Mouse (Mus musculus) embryonic fibroblast, embryonic 13.5 days (primary cell): ENCODE data around the gene Kcnab2. TPM values are rescaled to one million over a fixed set of nuclear protein-coding genes. Genes with fewer than 3 reads are reported as not detected.

ENCODE experiments used
- H3K27ac ChIP-seq: 2 replicates; pipeline ENCODE4 v1.5.1; 2012; ENCODE audit warnings: low read length, control low read depth, inconsistent platforms; ENCODE audit not compliant: insufficient read depth
- H3K4me1 ChIP-seq: 2 replicates; pipeline ENCODE4 v1.6.1; 2011; ENCODE audit warnings: low read length; ENCODE audit not compliant: control insufficient read depth, insufficient read depth
- H3K4me3 ChIP-seq: 2 replicates; pipeline ENCODE4 v1.5.1; 2011; ENCODE audit warnings: mild to moderate bottlenecking, control low read depth, low read length; ENCODE audit not compliant: insufficient read depth
- CTCF ChIP-seq: IDR thresholded peaks from 2 replicates; pipeline ENCODE4 v1.5.1; 2011; ENCODE audit warnings: mild to moderate bottlenecking, control low read depth, low read length, moderate library complexity, borderline replicate concordance; ENCODE audit not compliant: insufficient read depth
- POLR2A ChIP-seq: IDR thresholded peaks from 2 replicates; pipeline ENCODE4 v1.6.1; 2011; ENCODE audit warnings: low read depth, mild to moderate bottlenecking, control low read depth, low read length, moderate library complexity
- polyA plus RNA-seq: library from polyadenylated mRNA; stranded (reverse); fragments of >200 nt; gene quantifications from 2 replicates; pipeline ENCODE4 v1.2.4, GENCODE M21; 2011; ENCODE audit warnings: low read depth; ENCODE audit not compliant: missing spikeins, insufficient read length

Kcnab2 gene
- polyA plus RNA-seq, 1 experiment: 3.6 TPM

DNA sequence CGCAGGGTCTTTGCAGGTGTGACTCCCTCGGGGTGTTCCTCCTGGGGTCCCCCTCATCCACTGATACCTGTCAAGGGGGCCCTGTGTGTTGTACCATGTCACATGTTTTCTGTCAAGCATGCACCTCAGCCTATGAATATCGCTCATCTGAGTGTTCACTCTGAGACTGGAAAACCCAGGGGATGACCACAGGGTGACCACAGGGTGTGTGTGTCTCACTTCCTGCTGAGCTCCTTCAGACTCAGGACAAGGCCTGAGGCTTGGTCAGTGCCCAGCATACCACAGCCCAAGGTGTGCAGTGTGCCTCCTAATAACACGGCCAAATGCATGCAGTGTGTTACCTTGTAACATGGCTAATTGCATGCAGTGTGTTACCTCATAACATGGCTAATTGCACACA lies 20.0 kb downstream of the Kcnab2 start:
- TF ChIP-seq CTCF (no peak), POLR2A (no peak)
- Histone ChIP-seq H3K4me3 (no peak overlapping the region), H3K4me1 (no peaks in the 10 kb centered on the region), H3K27ac (no peak overlapping the region)

DNA sequence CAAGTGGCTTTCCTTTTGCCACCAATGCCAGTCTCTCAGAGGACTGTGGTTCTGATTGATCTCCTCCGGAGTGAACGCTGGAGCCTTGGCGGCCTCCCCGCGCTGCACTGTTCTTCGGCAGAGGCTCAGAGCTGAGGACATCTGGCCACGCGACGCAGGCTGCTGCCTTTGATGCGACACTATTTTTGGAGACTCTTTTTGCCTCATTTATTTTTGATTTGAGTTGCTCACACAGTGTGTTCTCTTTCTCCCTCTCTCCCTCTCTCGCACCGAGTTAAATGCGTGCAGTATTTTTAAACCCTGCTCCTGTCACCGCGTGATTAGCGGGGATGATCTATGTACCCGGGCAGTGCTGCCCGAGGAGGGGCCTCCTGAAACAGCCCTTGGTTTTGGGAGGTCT lies 21.1 kb downstream of the Kcnab2 start:
- H3K4me1 ChIP-seq: no peaks in the 10 kb centered on the region
- no peak overlapping the region for H3K4me3 ChIP-seq
- TF ChIP-seq POLR2A: no peak
- TF ChIP-seq CTCF: no peak
- H3K27ac ChIP-seq: no peak overlapping the region

DNA sequence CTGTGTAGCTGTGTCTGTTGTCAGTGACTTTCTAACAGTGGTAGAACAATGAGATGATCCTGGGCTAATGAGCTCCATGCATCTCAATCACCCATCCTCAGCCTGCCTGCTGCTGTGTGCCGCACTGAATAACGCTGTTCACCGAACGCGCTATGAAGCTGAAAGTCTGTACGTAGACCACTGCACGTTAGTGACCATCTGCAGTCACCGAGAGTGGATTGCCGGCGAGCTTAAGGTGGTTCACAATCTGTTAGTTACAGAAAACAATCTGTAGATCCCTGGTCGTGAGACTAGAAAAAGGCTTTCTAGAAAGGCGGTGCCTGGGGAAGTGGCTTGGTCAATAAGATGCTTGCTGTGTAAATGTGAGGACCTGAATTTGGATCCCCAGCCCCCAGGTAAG lies 23.5 kb downstream of the Kcnab2 start:
- Histone ChIP-seq H3K4me3 (no peak overlapping the region), H3K27ac (no peak overlapping the region), H3K4me1 (no peaks in the 10 kb centered on the region)
- TF ChIP-seq CTCF (no peak), POLR2A (no peak)

DNA sequence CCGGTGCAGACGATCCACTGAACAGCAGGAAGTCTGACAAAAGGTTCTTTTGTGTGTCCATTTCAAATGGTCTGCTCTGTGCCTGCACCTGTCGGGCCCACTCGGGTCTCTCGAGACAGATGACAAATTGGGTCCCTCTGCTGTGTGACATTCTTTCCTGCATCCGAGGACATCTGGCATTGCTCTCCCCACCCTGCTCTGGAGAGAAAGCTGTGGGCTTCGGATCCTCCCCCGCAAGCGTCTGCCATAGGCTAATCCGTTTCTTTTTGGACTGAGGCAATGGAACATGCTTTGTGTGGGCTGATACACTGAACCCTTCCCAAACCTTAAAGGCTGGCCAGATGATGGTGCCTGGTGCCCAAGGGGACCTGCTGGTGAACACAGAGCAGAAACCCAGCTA lies 24.6 kb downstream of the Kcnab2 start:
- TF ChIP-seq POLR2A: no peak
- TF ChIP-seq CTCF: no peak
- H3K4me1 ChIP-seq: no peaks in the 10 kb centered on the region
- no peak overlapping the region for H3K27ac ChIP-seq
- H3K4me3 ChIP-seq: no peak overlapping the region

DNA sequence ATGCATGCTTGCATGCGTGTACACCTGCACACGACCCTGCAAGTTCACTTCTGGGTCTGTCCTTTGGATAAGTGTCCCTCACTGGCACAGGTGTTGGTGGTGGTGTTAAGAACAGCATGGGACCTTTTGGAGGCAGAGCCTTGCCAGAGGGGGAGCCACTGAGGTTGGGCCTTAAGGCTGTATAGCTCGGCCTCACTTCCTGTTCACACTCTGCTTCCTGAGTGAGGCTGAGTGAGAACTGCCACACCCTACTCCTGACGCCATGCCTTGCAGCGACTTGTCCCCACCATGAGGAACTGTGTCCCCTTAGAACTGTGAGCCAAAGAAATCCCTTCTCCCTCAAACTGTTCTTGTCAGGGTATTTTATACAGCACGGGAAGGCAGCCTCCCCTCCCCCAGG lies 26.3 kb downstream of the Kcnab2 start:
- H3K4me1 ChIP-seq: no peaks in the 10 kb centered on the region
- TF ChIP-seq CTCF: no peak
- no peak for TF ChIP-seq POLR2A
- no peak overlapping the region for H3K4me3 ChIP-seq
- no peak overlapping the region for H3K27ac ChIP-seq

DNA sequence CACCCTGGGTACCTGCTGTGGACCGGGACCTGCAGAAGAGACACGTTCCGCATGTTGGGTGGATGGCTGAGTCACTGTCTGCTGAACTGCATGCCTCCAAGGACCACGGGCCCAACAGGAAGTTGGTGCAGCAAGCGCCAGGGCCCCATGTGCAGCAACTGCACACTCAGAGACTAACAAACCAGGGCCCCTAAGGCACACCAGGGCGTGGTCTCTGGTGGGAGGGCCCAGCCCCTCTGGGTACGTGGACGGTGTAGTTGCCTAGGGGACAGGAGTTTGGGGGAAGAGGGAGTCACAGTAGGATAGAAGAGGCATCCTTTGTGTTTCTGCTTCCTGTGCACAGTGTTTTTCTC lies 29.0 kb downstream of the Kcnab2 start:
- Histone ChIP-seq H3K4me1 (no peaks in the 10 kb centered on the region), H3K4me3 (no peak overlapping the region), H3K27ac (no peak overlapping the region)
- TF ChIP-seq CTCF (no peak), POLR2A (no peak)

DNA sequence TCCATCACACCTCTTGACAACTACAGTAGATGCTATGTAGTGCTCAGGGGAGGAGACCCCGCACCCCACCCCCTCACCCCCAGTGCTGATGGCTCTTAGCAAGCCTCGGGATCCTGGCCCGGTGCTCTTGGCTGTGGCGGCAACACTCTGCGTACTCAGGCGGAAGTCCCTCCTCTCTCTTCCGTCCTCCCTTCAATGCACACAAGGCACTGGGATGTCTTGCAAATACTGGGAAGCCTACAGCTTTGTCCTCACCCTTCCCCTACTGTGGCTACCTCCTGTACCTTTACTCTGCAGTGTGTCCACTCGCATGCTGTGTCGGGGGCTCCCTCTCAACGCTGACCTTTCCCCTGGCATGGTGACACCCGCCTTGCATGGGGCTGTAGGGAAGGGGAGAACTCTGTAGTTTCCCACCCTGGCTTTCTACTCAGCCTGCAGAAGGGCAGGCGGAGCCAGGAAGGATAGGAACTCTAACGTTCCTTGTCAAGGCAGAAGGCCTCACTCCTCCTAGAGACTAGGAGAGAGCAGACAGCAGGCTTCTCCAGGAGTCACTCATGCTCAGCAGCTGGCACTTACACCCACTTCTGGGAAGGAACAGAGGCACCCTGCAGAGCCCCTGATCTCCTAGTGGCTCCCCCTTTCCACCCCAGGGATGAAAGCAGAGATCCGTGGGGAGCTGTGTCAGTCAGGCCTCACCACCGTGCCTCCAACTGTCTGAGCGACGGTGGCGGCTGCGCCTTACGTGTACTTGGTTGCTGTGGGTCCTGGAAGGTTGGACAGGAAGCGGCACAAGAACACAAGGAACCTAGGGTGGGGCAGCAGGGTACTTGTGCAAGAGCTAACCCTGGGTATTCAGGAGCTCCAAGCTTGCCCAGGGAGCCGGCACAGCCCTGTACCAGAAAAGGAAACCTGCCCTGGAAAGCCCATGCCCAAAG lies 29.7 kb downstream of the Kcnab2 start:
- TF ChIP-seq CTCF (no peak), POLR2A (no peak)
- no peak overlapping the region for H3K27ac ChIP-seq
- no peaks in the 10 kb centered on the region for H3K4me1 ChIP-seq
- H3K4me3 ChIP-seq: no peak overlapping the region

DNA sequence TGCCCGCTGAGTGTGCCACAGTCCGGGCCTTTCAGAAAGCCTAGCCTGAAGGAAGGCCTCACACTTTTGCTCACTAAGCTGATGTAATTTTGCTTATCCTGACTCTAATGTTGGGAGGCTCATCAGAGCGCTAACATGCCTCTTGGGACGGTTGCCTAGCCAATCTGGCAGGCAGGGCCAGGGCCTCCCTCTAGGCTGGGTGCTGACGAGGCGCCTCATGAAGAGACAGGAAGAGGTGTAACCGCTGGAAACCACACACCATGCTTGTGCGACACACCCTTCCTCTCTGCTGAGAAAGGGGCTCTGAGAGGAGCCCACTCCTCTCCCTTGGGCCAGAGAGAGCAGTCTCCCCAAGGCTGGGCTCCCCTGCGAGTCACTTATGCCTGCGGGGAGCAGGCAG lies 31.5 kb downstream of the Kcnab2 start:
- no peak overlapping the region for H3K27ac ChIP-seq

DNA sequence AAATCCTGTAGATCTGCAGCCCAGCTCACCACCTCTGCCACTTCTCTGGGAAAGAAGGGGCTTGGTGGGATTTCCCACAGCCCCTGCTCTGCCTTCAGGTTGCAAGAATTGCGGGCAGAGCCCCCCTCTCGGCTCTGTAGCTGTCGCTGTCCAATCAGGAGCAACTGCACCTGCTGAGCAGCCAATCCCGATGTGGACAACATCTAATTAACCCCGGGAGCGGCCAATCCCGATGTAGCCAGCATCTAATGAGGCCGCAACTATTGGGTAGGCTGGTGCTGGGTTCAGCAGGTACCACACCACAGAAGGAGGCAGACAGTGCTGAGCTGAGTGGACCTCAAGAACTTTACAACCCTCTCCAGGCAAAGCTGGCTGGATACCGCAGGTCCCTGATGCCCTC lies 36.1 kb downstream of the Kcnab2 start:
- Histone ChIP-seq H3K4me1 (no peaks in the 10 kb centered on the region), H3K27ac (no peak overlapping the region), H3K4me3 (no peak overlapping the region)
- TF ChIP-seq POLR2A (no peak), CTCF (no peak)

More for the DNA sequence above, 31.5 kb downstream of the Kcnab2 start:
- Histone ChIP-seq H3K4me1 (no peaks in the 10 kb centered on the region), H3K4me3 (no peak overlapping the region)
- no peak for TF ChIP-seq POLR2A
- TF ChIP-seq CTCF: no peak

DNA sequence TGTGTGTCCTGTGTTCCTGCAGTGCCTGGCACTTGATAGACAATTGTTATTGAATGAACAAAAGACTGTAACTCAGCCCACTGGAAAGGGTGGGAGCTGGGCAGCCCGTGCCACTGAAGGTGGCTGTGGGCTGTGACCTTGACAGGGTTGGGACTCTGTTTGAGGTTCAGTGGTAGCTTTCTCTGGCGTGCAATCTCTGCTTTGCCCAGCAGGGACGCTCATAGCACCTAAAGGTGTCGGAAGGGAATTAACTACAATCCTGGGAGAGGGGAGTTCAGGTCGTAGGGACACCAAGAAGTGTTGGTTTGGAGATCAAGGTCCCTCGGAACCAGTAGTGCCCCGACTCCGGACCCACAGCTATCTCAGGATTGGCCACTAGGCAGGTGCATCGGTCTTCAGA lies 36.8 kb downstream of the Kcnab2 start:
- Histone ChIP-seq H3K27ac (no peak overlapping the region), H3K4me1 (no peaks in the 10 kb centered on the region), H3K4me3 (no peak overlapping the region)
- TF ChIP-seq CTCF (no peak), POLR2A (no peak)
